Mouse (Mus musculus) ovary, adult 10 weeks (tissue): ENCODE results near the gene Cog6. TPM values are rescaled to one million over a fixed set of nuclear protein-coding genes. Genes with fewer than 3 reads are reported as not detected.

Experiments used
- polyA plus RNA-seq: library from polyadenylated mRNA; stranded (reverse); fragments of 350-450 nt; fragmentation: Illumina TruSeq; extraction: RNeasy Lipid Tissue Mini Kit (QIAGEN cat#74804); gene quantifications from one replicate; pipeline ENCODE4 v1.2.3, GENCODE M21; 2014

Cog6 gene
- polyA plus RNA-seq = 46.7 TPM

DNA sequence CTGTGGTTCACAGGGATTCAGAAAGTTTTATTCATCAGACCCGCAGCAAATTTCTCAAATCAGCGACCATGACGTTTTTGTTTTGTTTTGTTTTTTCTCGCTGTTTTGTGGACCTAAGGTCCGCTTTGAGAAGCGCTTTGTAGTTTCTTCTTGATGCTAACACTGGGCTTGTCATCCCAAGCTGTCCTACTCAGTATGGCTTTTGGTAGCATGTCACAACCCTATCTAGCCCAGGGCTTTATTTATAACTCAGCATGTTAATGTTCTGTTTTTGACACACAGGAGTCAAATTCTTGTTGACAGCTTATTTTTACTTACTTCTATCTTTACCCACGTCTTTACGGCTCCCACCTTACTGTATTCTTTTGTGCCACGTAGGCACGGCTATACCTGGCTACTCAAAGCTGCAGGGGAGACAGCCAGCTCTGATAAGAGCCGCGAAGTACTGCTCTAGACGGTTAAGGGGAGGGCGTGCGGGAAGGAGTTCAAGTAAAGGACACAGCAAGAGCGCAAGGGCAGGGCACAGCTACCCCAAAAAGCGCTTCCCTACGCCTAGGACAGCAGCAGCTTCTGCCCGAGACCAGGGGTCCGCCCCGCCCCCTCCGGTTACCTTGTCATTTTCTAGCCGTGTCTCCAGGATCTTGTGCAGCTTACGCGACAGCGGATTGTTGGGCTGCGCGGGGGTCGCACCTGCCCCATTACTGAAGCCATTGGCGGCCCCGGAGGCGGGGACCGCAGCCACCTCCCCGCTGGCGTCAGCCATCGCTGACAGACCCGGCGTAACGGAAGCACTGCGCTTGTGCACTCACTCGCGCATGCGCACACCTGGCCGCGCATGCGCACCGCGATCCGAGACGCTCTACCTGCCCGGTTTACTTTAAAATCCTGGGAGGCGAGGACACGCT, at the start of gene Cog6:
Gene Cog6, minus strand, starts transcription at position 802 of the 905 bp plus-strand sequence.

DNA sequence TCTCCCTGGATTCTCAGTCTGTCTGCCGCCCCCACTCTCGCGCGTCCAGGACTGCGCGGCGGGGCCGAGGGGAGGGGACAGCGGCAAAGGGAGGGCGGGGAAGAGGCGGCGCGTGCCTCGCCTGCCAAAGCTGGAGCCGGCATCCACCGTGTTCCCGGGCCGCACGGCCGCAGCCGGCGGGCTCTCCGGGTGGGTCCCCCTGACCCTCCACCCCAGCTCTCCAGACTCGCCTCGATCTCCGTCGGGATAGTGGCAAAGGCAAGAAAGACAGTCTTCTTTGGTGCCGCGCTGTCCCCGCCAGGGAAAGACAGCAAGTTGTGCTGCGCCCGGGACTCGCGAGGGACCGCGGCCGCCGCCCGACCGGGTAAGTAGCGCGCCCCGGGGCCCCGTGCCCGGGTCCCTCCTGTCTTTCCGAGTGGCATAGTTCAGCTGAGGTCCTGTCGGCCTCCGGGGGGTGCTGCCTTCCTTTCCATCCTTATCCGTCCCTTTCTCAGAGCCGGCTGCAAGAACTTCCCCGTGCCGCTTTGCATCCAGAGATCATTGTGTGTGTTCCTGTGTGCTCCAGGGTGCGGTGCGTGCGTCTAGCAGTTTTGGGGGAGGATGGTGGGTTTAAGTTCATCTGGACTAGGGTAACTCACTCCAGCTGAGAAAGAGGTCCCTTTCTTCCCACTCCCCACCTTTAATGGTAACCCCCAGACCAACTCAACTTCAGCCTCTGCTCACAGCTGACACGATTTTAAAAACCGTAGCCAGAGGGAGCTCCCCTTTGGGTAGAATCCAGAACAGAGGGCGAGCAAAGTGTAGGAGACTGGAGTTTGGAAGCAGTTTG, 24.6 kb upstream of the Cog6 start, which contains the start of gene Lhfp:
Gene Lhfp, plus strand, starts transcription at position 118 of the 829 bp plus-strand sequence.

Other genes with a start within 250 kb of the Cog6 start
- 149 TPM for gene Lhfp, start 24.3 kb upstream of the Cog6 start, polyA plus RNA-seq